Mouse (Mus musculus) liver, embryonic 14.5 days (tissue): ENCODE data around the gene Socs5. TPM values are rescaled to one million over a fixed set of nuclear protein-coding genes. Genes with fewer than 3 reads are reported as not detected.
A peak's percentile ranks its signal among the peaks of the same experiment; 100 is the strongest.

Experiments
- ATAC-seq: fragments of 200-750 bp; cut with Nextera tagmentation; 2 replicates; pipeline ENCODE4 v1.8.0; 2017; ENCODE audit warnings: moderate number of reproducible peaks, mild to moderate bottlenecking, moderate library complexity; ENCODE audit not compliant: insufficient read depth
- DNase-seq, 3 experiments: peaks; one replicate each; pipeline ENCODE4 v3.0.0-alpha.2; 2012 to 2013; ENCODE audit warnings: low read depth in 3 of 3, low spot score in 3 of 3
- H3K27ac ChIP-seq: fragments of 300-500 bp; sonication (generic); 2 replicates; pipeline ENCODE4 v1.5.1; 2014; ENCODE audit warnings: moderate library complexity, mild to moderate bottlenecking, control low read depth, inconsistent platforms
- H3K27me3 ChIP-seq: fragments of 300-500 bp; sonication (generic); 2 replicates; pipeline ENCODE4 v1.6.1; 2014; ENCODE audit warnings: mild to moderate bottlenecking, low read length, moderate library complexity; ENCODE audit not compliant: control insufficient read depth, insufficient read depth
- H3K36me3 ChIP-seq: fragments of 300-500 bp; sonication (generic); replicated peaks from 2 replicates; pipeline ENCODE4 v1.6.1; 2014; ENCODE audit warnings: low read depth; ENCODE audit not compliant: control insufficient read depth, insufficient read depth
- H3K4me1 ChIP-seq, 2 experiments: fragments of 200-500 bp in 1 of 2; fragments of 300-500 bp in 1 of 2; sonication (generic) in 1 of 2; replicated peaks; 2 replicates each; pipeline ENCODE4 v1.6.1; 2012 to 2014; ENCODE audit warnings: antibody characterized with exemption in 1 of 2, inconsistent platforms in 1 of 2, low read length in 1 of 2; ENCODE audit not compliant: control insufficient read depth in 2 of 2, insufficient read depth in 2 of 2
- H3K4me2 ChIP-seq: fragments of 300-500 bp; sonication (generic); 2 replicates; pipeline ENCODE4 v1.6.1; 2014; ENCODE audit warnings: low read depth, mild to moderate bottlenecking, control low read depth, moderate library complexity
- H3K4me3 ChIP-seq, 2 experiments: fragments of 200-500 bp in 1 of 2; fragments of 300-500 bp in 1 of 2; sonication (generic) in 1 of 2; 2 replicates each; pipeline ENCODE4 v1.5.1; 2012 to 2014; ENCODE audit warnings: low read depth in 2 of 2, low read length in 2 of 2, mild to moderate bottlenecking in 2 of 2, control low read depth in 1 of 2, inconsistent platforms in 1 of 2, moderate library complexity in 1 of 2; ENCODE audit not compliant: insufficient read depth in 1 of 2
- H3K9ac ChIP-seq: fragments of 300-500 bp; sonication (generic); replicated peaks from 2 replicates; pipeline ENCODE4 v1.6.1; 2014; ENCODE audit warnings: mild to moderate bottlenecking, control low read depth, moderate library complexity
- H3K9me3 ChIP-seq: fragments of 300-500 bp; sonication (generic); 2 replicates; pipeline ENCODE4 v1.6.1; 2016; ENCODE audit warnings: low read length, mixed read lengths; ENCODE audit not compliant: control insufficient read depth
- CTCF ChIP-seq: IDR thresholded peaks from 2 replicates; pipeline ENCODE4 v1.5.1; 2016; ENCODE audit warnings: antibody characterized with exemption, low read depth, control low read depth
- EP300 ChIP-seq: IDR thresholded peaks from 2 replicates; pipeline ENCODE4 v1.6.1; 2016; ENCODE audit warnings: antibody characterized with exemption, low read depth
- WGBS: fragments of 180-500 bp; shearing (Covaris S2); extraction: QIAGEN DNeasy Blood & Tissue Kit; methylation state at CpG from one replicate; pipeline ENCODE4 v1.1.7; 2014; ENCODE audit not compliant: insufficient replicate concordance; 5-methylcytosine and 5-hydroxymethylcytosine counted together
- polyA plus RNA-seq, 2 experiments: library from polyadenylated mRNA; depleted of rRNA in 1 of 2; stranded (reverse) in 1 of 2; unstranded in 1 of 2; fragments of >200 nt; fragmentation: Nextera tagmentation in 1 of 2; extraction: Ambion mirVana in 1 of 2; gene quantifications; 2 replicates each; pipeline versions ENCODE4 v1.2.1 to v1.2.3; 2012 to 2014

Socs5 gene
- polyA plus RNA-seq, 2 experiments: 1.6 TPM

- Histone ChIP-seq H3K27ac (no peak overlapping the region), H3K9me3 (no peaks in the 10 kb centered on the region), H3K4me2 (no peak overlapping the region), H3K36me3 (no peaks in the 10 kb centered on the region), H3K4me3 (no peak overlapping the region), H3K9ac (no peak overlapping the region), H3K4me1 (no peaks in the 10 kb centered on the region), H3K27me3 (no peaks in the 10 kb centered on the region)
- ATAC-seq: no peak
- 58% methylated on average over 12 of the region's 12 CpGs for WGBS
- DNase-seq: no peak
- TF ChIP-seq CTCF: no peak
- no peak for TF ChIP-seq EP300
Observed at GRCm38 (mm10) chr17:87149762-87150161, 42.3 kb downstream of the Socs5 start.

GRCm38 (mm10) chr17:87152984-87153383 lies 45.5 kb downstream of the Socs5 start:
- H3K9me3 ChIP-seq: no peaks in the 10 kb centered on the region
- 13% methylated on average over 5 of the region's 5 CpGs for WGBS

GRCm38 (mm10) chr17:87155664-87156063 lies 48.2 kb downstream of the Socs5 start:
- peaks cover 0 to 6% of the 10 kb centered on the region in 2 experiments; a peak in 1 of 4 replicates for H3K4me1 ChIP-seq
- no peaks in the 10 kb centered on the region for H3K36me3 ChIP-seq
- H3K9me3 ChIP-seq: no peaks in the 10 kb centered on the region
- 25% methylated on average over 3 of the region's 3 CpGs for WGBS
- no peaks in the 10 kb centered on the region for H3K27me3 ChIP-seq
- DNase-seq (no peak), ATAC-seq (no peak)
- H3K4me2 ChIP-seq: no peak overlapping the region
- TF ChIP-seq CTCF (no peak), EP300 (no peak)
- no peak overlapping the region for H3K27ac ChIP-seq
- H3K4me3 ChIP-seq: no peak overlapping the region
- H3K9ac ChIP-seq: no peak overlapping the region

More at GRCm38 (mm10) chr17:87152984-87153383, 45.5 kb downstream of the Socs5 start:
- ATAC-seq (no peak), DNase-seq (no peak)
- Histone ChIP-seq H3K9ac (no peak overlapping the region), H3K27ac (no peak overlapping the region), H3K4me1 (peaks cover 0 to 4% of the 10 kb centered on the region in 2 experiments; a peak in 1 of 4 replicates), H3K4me2 (no peak overlapping the region), H3K27me3 (no peaks in the 10 kb centered on the region), H3K4me3 (no peak overlapping the region), H3K36me3 (no peaks in the 10 kb centered on the region)
- TF ChIP-seq EP300: no peak
- no peak for TF ChIP-seq CTCF

GRCm38 (mm10) chr17:87157739-87158138 lies 50.3 kb downstream of the Socs5 start:
- no peak overlapping the region for H3K9ac ChIP-seq
- 56% methylated on average over 13 of the region's 13 CpGs for WGBS
- no peak overlapping the region for H3K4me3 ChIP-seq
- H3K27ac ChIP-seq: no peak overlapping the region
- no peaks in the 10 kb centered on the region for H3K27me3 ChIP-seq
- H3K9me3 ChIP-seq: no peaks in the 10 kb centered on the region
- peaks cover 0 to 6% of the 10 kb centered on the region in 2 experiments; a peak in 1 of 4 replicates for H3K4me1 ChIP-seq
- TF ChIP-seq CTCF (no peak), EP300 (no peak)
- DNase-seq (no peak), ATAC-seq (no peak)
- no peak overlapping the region for H3K4me2 ChIP-seq
- H3K36me3 ChIP-seq: no peaks in the 10 kb centered on the region

- DNase-seq (no peak), ATAC-seq (no peak)
- Histone ChIP-seq H3K36me3 (no peaks in the 10 kb centered on the region), H3K4me3 (no peak overlapping the region), H3K27me3 (no peaks in the 10 kb centered on the region), H3K4me2 (no peak overlapping the region), H3K4me1 (peaks cover 0 to 6% of the 10 kb centered on the region in 2 experiments; a peak in 1 of 4 replicates), H3K9ac (no peak overlapping the region), H3K27ac (no peak overlapping the region), H3K9me3 (no peaks in the 10 kb centered on the region)
- 21% methylated on average over 14 of the region's 14 CpGs for WGBS
- TF ChIP-seq EP300 (0 out of 2 replicates have a peak, but pooled peaks have one; percentile 6), CTCF (no peak)
Observed at GRCm38 (mm10) chr17:87158597-87158996, 51.1 kb downstream of the Socs5 start.
